ENCODE assay signal across 14 mouse cellular contexts in genomic region chr6:139865059-139865673, GRCm38 (mm10).
"Had no signal": no experiment of that assay in that cellular context is flagged by ENCODE, and none has a peak within 500 bp of the region (broad histone marks: within the 10 kb centered on the region; RNA-seq: fewer than 3 reads in every experiment).

No protein-coding gene starts in this region.

- H3K4me2 ChIP-seq: intestine, embryonic 15.5 days; limb, embryonic 13.5 days; liver, embryonic 15.5 days; midbrain, embryonic 11.5 days; stomach, embryonic 15.5 days had no signal

- H3K9ac ChIP-seq: intestine, embryonic 15.5 days; limb, embryonic 13.5 days; liver, embryonic 15.5 days; stomach, embryonic 15.5 days had no signal

- H3K4me1 ChIP-seq: intestine, embryonic 15.5 days; limb, embryonic 13.5 days; liver, embryonic 15.5 days; stomach, embryonic 15.5 days had no signal

- DNase-seq: kidney, adult 18-20 months; kidney, postnatal 10 days; left cerebral cortex, postnatal 4 days; lung, adult 2 months; lung, postnatal 4 days; right cerebral cortex, postnatal 14 days; thymus, adult 2 months; thymus, postnatal 25 days had no signal

- ATAC-seq: intestine, embryonic 15.5 days; lung, postnatal 0 days had no signal

- H3K9me3 ChIP-seq: intestine, embryonic 15.5 days; limb, embryonic 13.5 days; liver, embryonic 15.5 days; stomach, embryonic 15.5 days had no signal

- H3K27ac ChIP-seq: intestine, embryonic 15.5 days; limb, embryonic 13.5 days; liver, embryonic 15.5 days; stomach, embryonic 15.5 days had no signal

- H3K4me3 ChIP-seq: intestine, embryonic 15.5 days; limb, embryonic 13.5 days; liver, embryonic 15.5 days; stomach, embryonic 15.5 days had no signal

- H3K27me3 ChIP-seq: intestine, embryonic 15.5 days; limb, embryonic 13.5 days; liver, embryonic 15.5 days; stomach, embryonic 15.5 days had no signal

- H3K36me3 ChIP-seq: intestine, embryonic 15.5 days; limb, embryonic 13.5 days; liver, embryonic 15.5 days; stomach, embryonic 15.5 days had no signal
